Mouse (Mus musculus): ENCODE data around the gene Gm11032. TPM values are rescaled to one million over a fixed set of nuclear protein-coding genes. Genes with fewer than 3 reads are reported as not detected.

The Gm11032 gene
- total RNA-seq, 2 experiments from 2014 or later, result not detected

Other genes starting within 250 kb of the Gm11032 start
- gene Hormad2, start 179.0 kb upstream of the Gm11032 start, total RNA-seq (2021), result under 1 TPM in 1 of 2 experiments, not detected in 1; 0.45 TPM
- 10 to 100 TPM; 69.3 to 71.4 TPM for gene Mtmr3, start 25.2 kb upstream of the Gm11032 start, total RNA-seq (2021)
- gene Ascc2, start 17.7 kb downstream of the Gm11032 start, total RNA-seq (2021), result 10 to 100 TPM; 20.0 to 22.9 TPM
- 100 to 1,000 TPM; 391 to 441 TPM for gene Uqcr10, start 84.3 kb downstream of the Gm11032 start, total RNA-seq (2021)
- gene Zmat5, start 84.6 kb downstream of the Gm11032 start, total RNA-seq (2021), result 10 to 100 TPM; 30.1 to 37.1 TPM
- gene Cabp7, start 126.7 kb downstream of the Gm11032 start, total RNA-seq (2021), result 100 to 1,000 TPM; 255 to 273 TPM
- 100 to 1,000 TPM; 102 to 107 TPM for gene Nf2, start 229.5 kb downstream of the Gm11032 start, total RNA-seq (2021)